Mouse (Mus musculus): Measurements from ENCODE around the gene Rpl32. TPM values are rescaled to one million over a fixed set of nuclear protein-coding genes. Genes with fewer than 3 reads are reported as not detected.

Rpl32 gene
- total RNA-seq, 2 experiments from 2014 or later: 443 to 458 TPM

- no peak for DNase-seq (ENCODE audit: low spot score in 2 of 2)
- intact Hi-C loops (cut with DNase I): no loop called here
Observed at GRCm38 (mm10) chr6:115821216-115821993, 12.9 kb upstream of the Rpl32 start.

GRCm38 (mm10) chr6:115818129-115818528 is 9.6 kb upstream of the Rpl32 start:
- no peak for DNase-seq (ENCODE audit: low spot score in 2 of 2)
- intact Hi-C loops (cut with DNase I): no loop called here

- intact Hi-C loops (cut with DNase I): no loop called here
- no peak for DNase-seq (ENCODE audit: low spot score in 2 of 2)
Observed at GRCm38 (mm10) chr6:115815041-115815440, 6.5 kb upstream of the Rpl32 start.

- intact Hi-C loops (cut with DNase I): no loop called here
- DNase-seq (ENCODE audit: low spot score in 2 of 2): peak; percentile 43 to 63
Observed at GRCm38 (mm10) chr6:115814104-115814503, 5.6 kb upstream of the Rpl32 start.

GRCm38 (mm10) chr6:115811606-115812005 is 3.1 kb upstream of the Rpl32 start:
- intact Hi-C loops (cut with DNase I): no loop called here
- no peak for DNase-seq (ENCODE audit: low spot score in 2 of 2)

GRCm38 (mm10) chr6:115808196-115808487 is 405 bp downstream of the Rpl32 start:
- DNase-seq (ENCODE audit: low spot score in 2 of 2): no peak
- intact Hi-C loops (cut with DNase I): loop anchor here (1.0 to 5.0 kb wide), 2 partner anchors 132 to 196 kb away; partner anchors contain the start of gene Raf1

- intact Hi-C loops (cut with DNase I): loop anchor here (1.0 to 5.0 kb wide), 2 partner anchors 131 to 195 kb away; partner anchors contain the start of gene Raf1
Observed at GRCm38 (mm10) chr6:115807464-115808195, 917 bp downstream of the Rpl32 start.

GRCm38 (mm10) chr6:115804432-115805192 is 3.9 kb downstream of the Rpl32 start:
- no peak for DNase-seq (ENCODE audit: low spot score in 2 of 2)
- intact Hi-C loops (cut with DNase I): loop anchor here (5.0 kb wide), 2 partner anchors 77 to 192 kb away; no protein-coding TSS in a partner anchor

More at GRCm38 (mm10) chr6:115807464-115808195, 917 bp downstream of the Rpl32 start:
- DNase-seq (ENCODE audit: low spot score in 2 of 2): no peak

- intact Hi-C loops (cut with DNase I): loop anchor here (5.0 kb wide), 1 partner anchor 76 kb away; no protein-coding TSS in a partner anchor
Observed at GRCm38 (mm10) chr6:115803541-115804382, 4.8 kb downstream of the Rpl32 start.

GRCm38 (mm10) chr6:115801811-115802210 is 6.7 kb downstream of the Rpl32 start:
- intact Hi-C loops (cut with DNase I): loop anchor here (5.0 kb wide), 1 partner anchor 75 kb away; no protein-coding TSS in a partner anchor
- no peak for DNase-seq (ENCODE audit: low spot score in 2 of 2)

More at GRCm38 (mm10) chr6:115803541-115804382, 4.8 kb downstream of the Rpl32 start:
- DNase-seq (ENCODE audit: low spot score in 2 of 2): peak; percentile 66 to 82

GRCm38 (mm10) chr6:115792691-115793215 is 15.8 kb downstream of the Rpl32 start:
- DNase-seq (ENCODE audit: low spot score in 2 of 2): no peak
- intact Hi-C loops (cut with DNase I): no loop called here

GRCm38 (mm10) chr6:115791842-115792686 is 16.5 kb downstream of the Rpl32 start:
- intact Hi-C loops (cut with DNase I): no loop called here
- no peak for DNase-seq (ENCODE audit: low spot score in 2 of 2)

GRCm38 (mm10) chr6:115791016-115791415 is 17.5 kb downstream of the Rpl32 start:
- no peak for DNase-seq (ENCODE audit: low spot score in 2 of 2)
- intact Hi-C loops (cut with DNase I): no loop called here

- intact Hi-C loops (cut with DNase I): no loop called here
- no peak for DNase-seq (ENCODE audit: low spot score in 2 of 2)
Observed at GRCm38 (mm10) chr6:115782781-115783180, 25.8 kb downstream of the Rpl32 start.

GRCm38 (mm10) chr6:115776363-115776762 is 32.2 kb downstream of the Rpl32 start:
- intact Hi-C loops (cut with DNase I): no loop called here
- no peak for DNase-seq (ENCODE audit: low spot score in 2 of 2)

GRCm38 (mm10) chr6:115775838-115776237 is 32.7 kb downstream of the Rpl32 start:
- intact Hi-C loops (cut with DNase I): no loop called here
- DNase-seq (ENCODE audit: low spot score in 2 of 2): peak in 1 of 2 experiments; percentile 11

GRCm38 (mm10) chr6:115774501-115774921 is 34.0 kb downstream of the Rpl32 start, which contains the start of gene Cand2:
TSS of gene Cand2 (plus strand) at chr6:115774538.
- intact Hi-C loops (cut with DNase I): no loop called here
- DNase-seq (ENCODE audit: low spot score in 2 of 2): peak in 1 of 2 experiments; percentile 12

GRCm38 (mm10) chr6:115773966-115774413 is 34.6 kb downstream of the Rpl32 start:
- intact Hi-C loops (cut with DNase I): no loop called here
- peak in 1 of 2 experiments; percentile 6 for DNase-seq (ENCODE audit: low spot score in 2 of 2)

Data from left cerebral cortex, postnatal 25 days (tissue).